In the genomic region with DNA sequence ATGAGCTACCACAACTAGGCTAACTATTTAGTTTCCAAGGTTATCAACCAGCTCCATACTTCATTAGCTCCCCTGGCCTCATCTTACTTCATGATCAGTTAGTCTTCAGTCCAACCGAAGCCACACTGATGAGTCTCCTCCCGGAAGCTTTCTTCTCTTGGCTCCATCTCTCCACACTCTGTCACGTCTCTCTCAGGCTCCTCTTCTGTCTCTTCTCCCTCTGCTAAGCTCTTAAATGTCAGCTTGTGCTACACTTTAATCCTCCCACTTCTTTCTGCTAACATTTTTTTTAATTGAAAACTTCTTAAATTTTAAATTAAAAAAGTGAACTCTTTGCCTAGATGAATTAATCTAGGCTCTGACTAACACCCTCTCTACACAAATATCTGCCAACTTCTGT, we compare ENCODE assay signal across 19 mouse cellular contexts. TPM values are rescaled to one million over a fixed set of nuclear protein-coding genes. Genes with fewer than 3 reads are reported as not detected.
"Had no signal": no experiment of that assay in that cellular context is flagged by ENCODE, and none has a peak within 500 bp of the region (broad histone marks: within the 10 kb centered on the region; RNA-seq: fewer than 3 reads in every experiment).

No protein-coding gene starts in this region.

- DNase-seq: lung, adult 18-20 months; lung, embryonic 14.5 days; lung, postnatal 10 days; lung, postnatal 4 days; midbrain, embryonic 14.5 days; retina, postnatal 1 day; right cerebral cortex, postnatal 14 days; right cerebral cortex, postnatal 4 days; thymus, adult 18-20 months; thymus, postnatal 25 days; thymus, postnatal 4 days had no signal

- H3K4me3 ChIP-seq: midbrain, embryonic 10.5 days; midbrain, embryonic 12.5 days; myocyte; neural tube, embryonic 13.5 days; neural tube, embryonic 15.5 days; stomach, embryonic 15.5 days had no signal

- H3K27ac ChIP-seq: liver, embryonic 14.5 days; midbrain, embryonic 10.5 days; midbrain, embryonic 12.5 days; neural tube, embryonic 13.5 days; neural tube, embryonic 15.5 days; stomach, embryonic 15.5 days; stomach, postnatal 0 days had no signal

- H3K4me1 ChIP-seq: neural tube, embryonic 13.5 days; neural tube, embryonic 15.5 days; stomach, embryonic 15.5 days had no signal

RNA-seq across cellular contexts. Expression of a gene that starts 34.8 kb away (rescaled TPM):
- polyA plus RNA-seq: myocyte had no signal
